Mouse (Mus musculus) C2C12 (cell line): ENCODE data around the gene Cnbp. TPM values are rescaled to one million over a fixed set of nuclear protein-coding genes. Genes with fewer than 3 reads are reported as not detected.

Experiments used
- H3K27me3 ChIP-seq: one replicate; pipeline ENCODE4 v1.6.1; 2011; ENCODE audit not compliant: control insufficient read depth, insufficient read depth, insufficient read length
- H3K36me3 ChIP-seq: one replicate; pipeline ENCODE4 v1.6.1; 2011; ENCODE audit not compliant: control insufficient read depth, insufficient read depth
- H3K4me3 ChIP-seq: one replicate; pipeline ENCODE4 v1.5.1; 2011; ENCODE audit warnings: mild to moderate bottlenecking, control low read depth; ENCODE audit not compliant: poor library complexity, insufficient read depth, severe bottlenecking
- H3K79me2 ChIP-seq: one replicate; pipeline ENCODE4 v1.6.1; 2011; ENCODE audit not compliant: control insufficient read depth, insufficient read depth
- H3K79me3 ChIP-seq: one replicate; pipeline ENCODE4 v1.6.1; 2011; ENCODE audit warnings: low read depth, control low read depth
- H3ac ChIP-seq: one replicate; pipeline ENCODE3; 2011; ENCODE audit warnings: low read depth; ENCODE audit not compliant: control insufficient read depth, insufficient read length
- CEBPB ChIP-seq: IDR thresholded peaks from one replicate; pipeline ENCODE4 v1.6.1; 2011; ENCODE audit warnings: low read depth, mild to moderate bottlenecking, control low read depth, moderate library complexity
- CTCF ChIP-seq: IDR thresholded peaks from one replicate; pipeline ENCODE4 v1.5.1; 2011; ENCODE audit not compliant: control insufficient read depth, insufficient read depth, insufficient read length
- FOSL1 ChIP-seq: IDR thresholded peaks from one replicate; pipeline ENCODE4 v1.8.0; 2011; ENCODE audit warnings: mild to moderate bottlenecking, low read length; ENCODE audit not compliant: poor library complexity, insufficient read depth, severe bottlenecking
- MAX ChIP-seq: IDR thresholded peaks from one replicate; pipeline ENCODE4 v1.6.1; 2011; ENCODE audit warnings: mild to moderate bottlenecking, control low read depth
- MYOD1 ChIP-seq: IDR thresholded peaks from one replicate; pipeline ENCODE4 v1.6.1; 2011; ENCODE audit warnings: low read depth; ENCODE audit not compliant: control insufficient read depth, insufficient read length
- MYOG ChIP-seq: IDR thresholded peaks from one replicate; pipeline ENCODE4 v1.6.1; 2011; ENCODE audit not compliant: control insufficient read depth, insufficient read length; ENCODE audit errors: extremely low read depth
- USF1 ChIP-seq: IDR thresholded peaks from one replicate; pipeline ENCODE4 v1.6.1; 2011; ENCODE audit warnings: low read depth, mild to moderate bottlenecking, control low read depth, moderate library complexity
- polyA plus RNA-seq: library from polyadenylated mRNA; unstranded; fragments of >200 nt; fragmentation: generic; extraction: Trizol; gene quantifications from one replicate; pipeline ENCODE4 v1.2.1, GENCODE M21; 2012; ENCODE audit warnings: missing spikeins

The Cnbp gene
- polyA plus RNA-seq, 1 experiment, result 353 TPM

GRCm38 (mm10) chr6:87846813-87847212, 4.1 kb downstream of the Cnbp start:
- peaks cover 91% of the 10 kb centered on the region for H3K79me2 ChIP-seq
- no peak overlapping the region for H3K4me3 ChIP-seq
- peaks cover 83% of the 10 kb centered on the region for H3K36me3 ChIP-seq
- peaks cover 76% of the 10 kb centered on the region for H3K79me3 ChIP-seq
- peak; percentile 43 for TF ChIP-seq CEBPB
- TF ChIP-seq MYOG, result no peak
- no peak overlapping the region for H3ac ChIP-seq
- no peaks in the 10 kb centered on the region for H3K27me3 ChIP-seq

DNA sequence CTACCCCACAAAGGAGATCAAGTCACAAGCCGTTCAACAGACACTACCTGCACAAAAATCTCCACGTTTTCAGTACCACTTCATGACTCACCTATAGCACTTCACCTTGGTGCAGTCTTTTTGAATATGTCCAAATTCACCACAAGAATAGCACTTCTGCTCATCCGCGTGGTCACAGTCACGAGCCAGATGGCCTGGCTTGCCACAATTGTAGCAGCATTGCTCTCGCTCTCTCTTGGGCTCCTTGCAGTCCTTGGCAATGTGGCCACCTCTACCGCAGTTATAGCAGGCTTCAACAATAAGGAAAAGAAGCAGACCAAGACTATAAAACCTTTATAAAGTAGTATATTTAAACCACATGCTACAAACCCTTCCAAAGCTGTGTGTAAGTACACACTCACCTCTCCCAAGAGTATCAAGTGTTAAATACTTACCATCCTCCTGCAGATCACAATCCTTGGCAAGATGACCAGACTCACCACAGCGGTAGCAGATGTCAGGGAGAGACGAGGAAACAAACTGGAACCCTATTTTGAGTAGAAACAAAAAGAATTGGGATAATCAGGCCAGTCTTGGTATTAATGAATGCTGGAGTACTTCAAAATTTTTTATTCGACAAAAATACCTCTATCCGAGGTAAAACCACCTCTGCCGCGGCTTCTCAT, 5.7 kb downstream of the Cnbp start:
- no peak overlapping the region for H3K4me3 ChIP-seq
- no peak overlapping the region for H3ac ChIP-seq
- TF ChIP-seq MAX (no peak), USF1 (no peak), CEBPB (no peak), FOSL1 (no peak), CTCF (no peak)
- peaks cover 77% of the 10 kb centered on the region for H3K79me2 ChIP-seq
- peaks cover 94% of the 10 kb centered on the region for H3K36me3 ChIP-seq
- H3K79me3 ChIP-seq, result peaks cover 72% of the 10 kb centered on the region
- H3K27me3 ChIP-seq, result no peaks in the 10 kb centered on the region

GRCm38 (mm10) chr6:87842254-87842653, 8.7 kb downstream of the Cnbp start:
- Histone ChIP-seq H3K36me3 (peaks cover 65% of the 10 kb centered on the region), H3K79me3 (peaks cover 51% of the 10 kb centered on the region)
- TF ChIP-seq USF1 (no peak), FOSL1 (no peak), MYOG (no peak), MAX (no peak), CEBPB (no peak), MYOD1 (no peak), CTCF (no peak)

DNA sequence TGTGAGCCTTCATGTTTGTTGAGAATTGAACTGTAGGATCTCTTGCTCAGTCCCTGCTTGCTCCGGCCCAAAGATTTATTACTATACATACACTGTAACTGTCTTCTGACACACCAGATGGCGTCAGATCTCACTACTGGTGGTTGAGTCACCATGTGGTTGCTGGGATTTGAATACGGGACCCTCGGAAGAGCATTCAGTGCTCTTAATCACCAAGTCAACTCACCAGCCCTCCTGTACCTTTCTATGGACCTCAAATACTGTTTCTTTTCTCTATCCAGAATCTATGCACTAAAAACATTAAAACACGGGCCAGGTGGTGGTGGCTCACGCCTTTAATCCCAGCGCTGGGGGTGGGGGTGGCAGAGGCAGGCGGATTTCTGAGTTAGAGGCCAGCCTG, 9.3 kb downstream of the Cnbp start:
- Histone ChIP-seq H3K36me3 (peaks cover 59% of the 10 kb centered on the region), H3K4me3 (no peak overlapping the region), H3K27me3 (no peaks in the 10 kb centered on the region), H3K79me3 (peaks cover 51% of the 10 kb centered on the region), H3ac (no peak overlapping the region), H3K79me2 (peaks cover 60% of the 10 kb centered on the region)
- TF ChIP-seq FOSL1 (no peak), MAX (no peak), MYOG (no peak), CTCF (no peak), USF1 (no peak), MYOD1 (no peak), CEBPB (no peak)

More at GRCm38 (mm10) chr6:87842254-87842653, 8.7 kb downstream of the Cnbp start:
- Histone ChIP-seq H3ac (no peak overlapping the region), H3K79me2 (peaks cover 60% of the 10 kb centered on the region), H3K27me3 (no peaks in the 10 kb centered on the region), H3K4me3 (no peak overlapping the region)

- H3K79me3 ChIP-seq, result peaks cover 38% of the 10 kb centered on the region
- no peak overlapping the region for H3K4me3 ChIP-seq
- peaks cover 53% of the 10 kb centered on the region for H3K79me2 ChIP-seq
- H3K36me3 ChIP-seq, result peaks cover 54% of the 10 kb centered on the region
- no peak for TF ChIP-seq USF1
- TF ChIP-seq CEBPB, result no peak
- no peak for TF ChIP-seq FOSL1
- no peak for TF ChIP-seq CTCF
- no peak for TF ChIP-seq MYOG
- TF ChIP-seq MAX, result no peak
- no peak for TF ChIP-seq MYOD1
- no peak overlapping the region for H3ac ChIP-seq
- H3K27me3 ChIP-seq, result no peaks in the 10 kb centered on the region
These were observed 11.0 kb downstream of the Cnbp start for GRCm38 (mm10) chr6:87839797-87840341.

DNA sequence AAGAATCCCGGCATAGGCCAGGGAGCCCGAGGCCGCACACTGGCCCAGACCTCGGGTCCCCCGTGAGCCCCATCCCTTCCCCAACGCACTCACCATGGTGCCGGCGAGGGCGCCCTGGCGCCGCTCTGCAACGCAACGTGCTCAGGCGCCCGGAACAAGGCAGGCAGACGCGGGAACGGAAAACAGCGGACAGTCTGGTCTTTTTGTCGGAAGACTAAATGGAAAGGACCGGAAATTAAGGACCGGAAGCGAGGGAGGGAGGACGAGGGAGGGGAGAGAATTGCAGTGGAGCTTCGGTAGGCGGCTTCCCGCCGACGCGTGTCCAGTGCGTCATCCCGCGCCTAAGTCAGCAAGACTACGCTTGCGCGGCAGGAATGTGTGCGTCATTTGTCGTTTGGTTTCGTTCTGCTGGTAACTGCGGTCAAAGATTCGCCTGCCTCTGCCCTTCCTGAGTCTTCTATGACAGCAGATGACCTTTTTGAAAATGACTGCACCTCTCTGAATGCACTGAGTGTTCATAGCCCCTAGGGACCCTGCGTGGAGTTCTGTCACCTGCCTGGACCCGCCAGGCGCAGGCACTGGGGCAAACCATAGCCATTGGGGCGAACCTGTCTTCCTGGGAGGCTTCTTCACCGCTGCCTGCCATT, 12.2 kb downstream of the Cnbp start, which contains the start of gene Isy1:
Gene Isy1, minus strand, starts transcription at position 248 of the 647 bp plus-strand sequence.
- H3K27me3 ChIP-seq, result no peaks in the 10 kb centered on the region
- H3ac ChIP-seq, result peak within 1 kb of the TSS; percentile 90
- peak within 1 kb of the TSS; percentile 70 for H3K4me3 ChIP-seq
- TF ChIP-seq CTCF (no peak), MAX (peak; percentile 95), USF1 (no peak), MYOG (no peak), CEBPB (no peak), MYOD1 (peak; percentile 7), FOSL1 (no peak)
- peaks cover 54% of the 10 kb centered on the region for H3K36me3 ChIP-seq
- H3K79me2 ChIP-seq, result peaks cover 41% of the 10 kb centered on the region
- H3K79me3 ChIP-seq, result peaks cover 26% of the 10 kb centered on the region
